Mouse (Mus musculus) liver, embryonic 14 days (tissue): ENCODE measurements around the gene Fbxw26. TPM values are rescaled to one million over a fixed set of nuclear protein-coding genes. Genes with fewer than 3 reads are reported as not detected.

Experiments
- polyA plus RNA-seq: library from polyadenylated mRNA; depleted of rRNA; stranded (reverse); fragments of >200 nt; gene quantifications from 2 replicates; pipeline ENCODE4 v1.2.3, GENCODE M21; 2012; rRNA removed

The Fbxw26 gene
- not detected in 2 replicates for polyA plus RNA-seq

GRCm38 (mm10) chr9:109745989-109746388 lies at the start of gene Fbxw26:
TSS of gene Fbxw26 (minus strand) at chr9:109746089.

GRCm38 (mm10) chr9:109790570-109790969 lies 44.7 kb upstream of the Fbxw26 start, which contains the start of gene Fbxw27:
TSS of gene Fbxw27 (minus strand) at chr9:109790670.

GRCm38 (mm10) chr9:109702600-109702999 lies 43.3 kb downstream of the Fbxw26 start, which contains the start of gene Fbxw18:
TSS of gene Fbxw18 (minus strand) at chr9:109702700.

Other genes starting within 250 kb of the Fbxw26 start
- 0.02 TPM in 1 of 2 replicates, not detected in the other for gene Fbxw15, start 177.8 kb downstream of the Fbxw26 start, polyA plus RNA-seq
- gene Fbxw24, start 120.0 kb downstream of the Fbxw26 start, polyA plus RNA-seq = 0.02 TPM in 1 of 2 replicates, not detected in the other
- gene Fbxw25, start 81.4 kb downstream of the Fbxw26 start, polyA plus RNA-seq = not detected in 2 replicates
- 0.02 TPM in 1 of 2 replicates, not detected in the other for gene Fbxw18, start 43.4 kb downstream of the Fbxw26 start, polyA plus RNA-seq
- gene Fbxw27, start 44.6 kb upstream of the Fbxw26 start, polyA plus RNA-seq = not detected in 2 replicates
- not detected in 2 replicates for gene Spink8, start 66.2 kb upstream of the Fbxw26 start, polyA plus RNA-seq
- gene Nme6, start 86.7 kb upstream of the Fbxw26 start, polyA plus RNA-seq = 30.4 and 33.0 TPM in 2 replicates
- gene Camp, start 103.5 kb upstream of the Fbxw26 start, polyA plus RNA-seq = 35.8 and 62.7 TPM in 2 replicates
- 11.2 and 12.5 TPM in 2 replicates for gene Cdc25a, start 129.5 kb upstream of the Fbxw26 start, polyA plus RNA-seq
- gene Map4, start 185.4 kb upstream of the Fbxw26 start, polyA plus RNA-seq = 10.7 and 13.2 TPM in 2 replicates